Mouse (Mus musculus) heart, adult 2 months (tissue): ENCODE results near the gene Pik3cb.

Experiments used
- EP300 ChIP-seq: fragments of 200-500 bp; IDR thresholded peaks from 2 replicates; pipeline ENCODE4 v1.6.1; 2011; ENCODE audit warnings: low read depth, low read length, control low read depth; ENCODE audit not compliant: insufficient read depth
- POLR2A ChIP-seq: fragments of 200-500 bp; IDR thresholded peaks from 2 replicates; pipeline ENCODE4 v1.6.1; 2011; ENCODE audit warnings: mild to moderate bottlenecking, low read depth, low read length, control low read depth; ENCODE audit not compliant: insufficient read depth

DNA sequence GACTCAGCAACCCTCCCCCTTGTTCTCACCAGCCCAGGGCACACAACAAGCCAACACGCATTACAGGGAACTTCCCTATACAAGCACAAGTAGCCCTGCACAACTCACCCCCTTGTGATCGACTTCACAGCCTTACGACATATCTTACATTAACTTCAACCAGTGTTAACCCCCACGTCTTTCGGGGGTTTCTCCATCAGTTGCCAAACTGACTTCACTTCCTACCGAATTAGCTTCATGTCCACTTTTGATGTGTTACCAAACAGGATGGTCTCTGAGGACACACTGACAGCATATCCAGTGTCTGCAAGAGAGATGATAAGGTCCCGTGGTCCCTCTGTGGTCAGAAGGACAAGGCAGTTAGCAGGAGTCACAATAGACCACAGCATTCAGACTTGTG lies 41.7 kb upstream of the Pik3cb start:
- TF ChIP-seq EP300 (no peak), POLR2A (no peak)
